ENCODE assay signal across 10 mouse cellular contexts in the genomic region with DNA sequence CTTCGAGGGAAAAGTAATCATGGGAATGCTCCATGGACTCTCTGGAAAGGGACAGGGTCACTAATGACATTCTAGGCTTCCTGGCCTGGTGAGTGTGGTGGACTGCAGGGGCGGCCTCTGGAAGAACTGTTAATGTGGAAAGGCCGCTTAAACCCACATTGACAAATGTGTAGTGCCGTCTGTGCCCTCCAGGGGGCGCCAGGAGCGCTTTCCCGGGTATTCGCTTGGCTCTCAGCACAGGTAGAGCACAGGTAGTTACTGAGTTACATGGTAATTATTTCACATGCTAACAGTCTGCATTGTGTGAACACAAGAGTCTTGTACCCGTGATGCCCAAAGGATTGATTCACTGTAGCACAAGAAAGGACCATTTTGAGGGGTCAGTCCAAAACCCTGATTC. TPM values are rescaled to one million over a fixed set of nuclear protein-coding genes. Genes with fewer than 3 reads are reported as not detected.
DNase-seq lines count a peak whose midpoint lies in the region; ATAC-seq and TF ChIP-seq lines count a peak whose summit lies in the region.
"Had no signal": no experiment of that assay in that cellular context is flagged by ENCODE, and none has a peak within 500 bp of the region (broad histone marks: within the 10 kb centered on the region; RNA-seq: fewer than 3 reads in every experiment).

No protein-coding gene starts in this region.

- H3K4me1 ChIP-seq in forebrain, postnatal 0 days (ENCODE audit: insufficient read depth), result peaks cover 15% of the 10 kb centered on the region
- peaks cover 20% of the 10 kb centered on the region for H3K4me1 ChIP-seq in forebrain, embryonic 16.5 days (replicated peaks; ENCODE audit: control insufficient read depth, insufficient read depth, low read length)
- no peaks in the 10 kb centered on the region for H3K4me1 ChIP-seq in lung, embryonic 14.5 days (ENCODE audit: insufficient read depth)
- peaks cover 31% of the 10 kb centered on the region for H3K4me1 ChIP-seq in forebrain, embryonic 15.5 days

- H3K9me3 ChIP-seq in forebrain, postnatal 0 days (ENCODE audit: low read length), result no peaks in the 10 kb centered on the region
- no peaks in the 10 kb centered on the region for H3K9me3 ChIP-seq in forebrain, embryonic 16.5 days (ENCODE audit: control insufficient read depth, low read length)
- no peaks in the 10 kb centered on the region for H3K9me3 ChIP-seq in lung, embryonic 14.5 days (ENCODE audit: low read depth, low read length)
- no peaks in the 10 kb centered on the region for H3K9me3 ChIP-seq in forebrain, embryonic 15.5 days
- H3K9me3 ChIP-seq: forebrain, embryonic 12.5 days had no signal

- no peak for ATAC-seq in forebrain, postnatal 0 days
- ATAC-seq in forebrain, embryonic 16.5 days, result no peak
- no peak for ATAC-seq in lung, embryonic 14.5 days (ENCODE audit: insufficient read depth)
- ATAC-seq in forebrain, embryonic 15.5 days (replicated peaks), result no peak

- no peaks in the 10 kb centered on the region for H3K36me3 ChIP-seq in forebrain, postnatal 0 days (ENCODE audit: insufficient read depth)
- H3K36me3 ChIP-seq in forebrain, embryonic 16.5 days (ENCODE audit: control insufficient read depth, insufficient read depth), result no peaks in the 10 kb centered on the region
- no peaks in the 10 kb centered on the region for H3K36me3 ChIP-seq in lung, embryonic 14.5 days (ENCODE audit: insufficient read depth)
- no peaks in the 10 kb centered on the region for H3K36me3 ChIP-seq in forebrain, embryonic 15.5 days
- H3K36me3 ChIP-seq: forebrain, embryonic 12.5 days had no signal

- H3K4me2 ChIP-seq in forebrain, postnatal 0 days (ENCODE audit: low read depth), result no peak overlapping the region
- no peak overlapping the region for H3K4me2 ChIP-seq in forebrain, embryonic 16.5 days (ENCODE audit: low read length)
- H3K4me2 ChIP-seq in lung, embryonic 14.5 days, result no peak overlapping the region
- no peak overlapping the region for H3K4me2 ChIP-seq in forebrain, embryonic 15.5 days (replicated peaks)
- H3K4me2 ChIP-seq: forebrain, embryonic 12.5 days had no signal

- 41% methylated on average over 9 of the region's 9 CpGs for WGBS in forebrain, postnatal 0 days
- WGBS in forebrain, embryonic 16.5 days, result 39% methylated on average over 9 of the region's 9 CpGs
- WGBS in lung, embryonic 14.5 days, result 24% methylated on average over 9 of the region's 9 CpGs
- 39% methylated on average over 9 of the region's 9 CpGs for WGBS in forebrain, embryonic 15.5 days

- no peaks in the 10 kb centered on the region for H3K27me3 ChIP-seq in forebrain, postnatal 0 days (ENCODE audit: insufficient read depth, low read length)
- H3K27me3 ChIP-seq in forebrain, embryonic 16.5 days (replicated peaks; ENCODE audit: control insufficient read depth, insufficient read depth, low read length), result no peaks in the 10 kb centered on the region
- no peaks in the 10 kb centered on the region; the same call in 1 of the 2 replicates for H3K27me3 ChIP-seq in lung, embryonic 14.5 days (ENCODE audit: insufficient read depth, low read length)
- no peaks in the 10 kb centered on the region for H3K27me3 ChIP-seq in forebrain, embryonic 15.5 days

- TF ChIP-seq CTCF in forebrain, postnatal 0 days (IDR thresholded peaks at IDR 0.05; ENCODE audit: low read depth), result peak; percentile 46
- TF ChIP-seq CTCF in lung, embryonic 14.5 days (IDR thresholded peaks at IDR 0.05; ENCODE audit: low read depth), result peak; percentile 66

- H3K9ac ChIP-seq in forebrain, postnatal 0 days, result no peak overlapping the region
- H3K9ac ChIP-seq in forebrain, embryonic 16.5 days (replicated peaks; ENCODE audit: low read depth, low read length), result no peak overlapping the region
- H3K9ac ChIP-seq in lung, embryonic 14.5 days, result no peak overlapping the region
- H3K9ac ChIP-seq in forebrain, embryonic 15.5 days (replicated peaks), result no peak overlapping the region
- H3K9ac ChIP-seq: forebrain, embryonic 12.5 days had no signal

- H3K4me3 ChIP-seq in forebrain, postnatal 0 days (ENCODE audit: low read depth, low read length), result no peak overlapping the region
- no peak overlapping the region for H3K4me3 ChIP-seq in forebrain, embryonic 16.5 days (replicated peaks; ENCODE audit: low read length)
- H3K4me3 ChIP-seq in lung, embryonic 14.5 days (ENCODE audit: low read depth, low read length), result no peak overlapping the region
- H3K4me3 ChIP-seq in forebrain, embryonic 15.5 days, result no peak overlapping the region
- H3K4me3 ChIP-seq: forebrain, embryonic 12.5 days had no signal

- no peak for DNase-seq in forebrain, postnatal 0 days
- DNase-seq in CD4-positive helper T cell, adult 2 months (ENCODE audit: low read depth, low spot score), result peak; percentile 26
- peak; percentile 46 for DNase-seq in cerebellum, adult 9-10 months
- DNase-seq in lung, embryonic 14.5 days, result peak; percentile 23
- no peak for DNase-seq in ovary, adult 18-20 months (ENCODE audit: low spot score)
- DNase-seq in right cerebral cortex, postnatal 14 days, result no peak

- H3K27ac ChIP-seq in forebrain, postnatal 0 days (ENCODE audit: low read depth, low read length), result no peak overlapping the region
- H3K27ac ChIP-seq in forebrain, embryonic 16.5 days (ENCODE audit: low read length), result no peak overlapping the region
- no peak overlapping the region for H3K27ac ChIP-seq in lung, embryonic 14.5 days (ENCODE audit: low read depth)
- H3K27ac ChIP-seq in forebrain, embryonic 15.5 days (replicated peaks), result no peak overlapping the region
- H3K27ac ChIP-seq: forebrain, embryonic 12.5 days; macrophage had no signal

RNA-seq across cellular contexts. Expression of gene Ccdc177, which starts 21.0 kb away (rescaled TPM):
- 19.1 and 23.5 TPM in 2 replicates for total RNA-seq in forebrain, postnatal 0 days (2014; rRNA removed)
- 1.6 and 2.3 TPM in 2 replicates for polyA plus RNA-seq in forebrain, postnatal 0 days (2015; fragmentation: Nextera tagmentation; extraction: Ambion mirVana)
- 4.3 and 4.5 TPM in 2 replicates for polyA plus RNA-seq in forebrain, embryonic 16.5 days (2015; fragmentation: Nextera tagmentation; extraction: Ambion mirVana)
- 0.04 and 0.11 TPM in 2 replicates for polyA plus RNA-seq in lung, embryonic 14.5 days (2014; fragmentation: Nextera tagmentation; extraction: Ambion mirVana)
- polyA plus RNA-seq in forebrain, embryonic 15.5 days (2015; fragmentation: Nextera tagmentation; extraction: Ambion mirVana), result 6.2 and 7.4 TPM in 2 replicates
- polyA plus RNA-seq: macrophage had no signal

RNA-seq across cellular contexts. Expression of gene Plekhd1, which starts 47.1 kb away (rescaled TPM):
- 0.77 and 1.1 TPM in 2 replicates for total RNA-seq in forebrain, postnatal 0 days (2014; rRNA removed)
- 0.70 and 1.3 TPM in 2 replicates for polyA plus RNA-seq in forebrain, postnatal 0 days (2015; fragmentation: Nextera tagmentation; extraction: Ambion mirVana)
- 0.63 and 1.5 TPM in 2 replicates for polyA plus RNA-seq in forebrain, embryonic 16.5 days (2015; fragmentation: Nextera tagmentation; extraction: Ambion mirVana)
- 2.7 and 4.6 TPM in 2 replicates for polyA plus RNA-seq in lung, embryonic 14.5 days (2014; fragmentation: Nextera tagmentation; extraction: Ambion mirVana)
- 0.46 and 0.89 TPM in 2 replicates for polyA plus RNA-seq in forebrain, embryonic 15.5 days (2015; fragmentation: Nextera tagmentation; extraction: Ambion mirVana)
- polyA plus RNA-seq: macrophage had no signal

RNA-seq across cellular contexts. Expression of gene Susd6, which starts 50.8 kb away (rescaled TPM):
- 12.5 and 15.3 TPM in 2 replicates for total RNA-seq in forebrain, postnatal 0 days (2014; rRNA removed)
- 6.8 and 8.0 TPM in 2 replicates for polyA plus RNA-seq in forebrain, postnatal 0 days (2015; fragmentation: Nextera tagmentation; extraction: Ambion mirVana)
- 14.3 and 14.4 TPM in 2 replicates for polyA plus RNA-seq in forebrain, embryonic 16.5 days (2015; fragmentation: Nextera tagmentation; extraction: Ambion mirVana)
- 20.5 and 21.2 TPM in 2 replicates for polyA plus RNA-seq in lung, embryonic 14.5 days (2014; fragmentation: Nextera tagmentation; extraction: Ambion mirVana)
- 13.9 and 14.3 TPM in 2 replicates for polyA plus RNA-seq in forebrain, embryonic 15.5 days (2015; fragmentation: Nextera tagmentation; extraction: Ambion mirVana)

Comparison
In these comparisons a context has a peak if more than half of its experiments do, and no peak if none do; other contexts are left out.
1. DNase-seq: peak in CD4-positive helper T cell, adult 2 months (single experiment), cerebellum, adult 9-10 months (single experiment) and lung, embryonic 14.5 days (single experiment); none in forebrain, postnatal 0 days (single experiment), ovary, adult 18-20 months (single experiment) and right cerebral cortex, postnatal 14 days (single experiment).